Mouse (Mus musculus) cerebellum, adult 2 months (tissue): ENCODE data around the gene Odf4.

ENCODE experiments used
- CTCF ChIP-seq: fragments of 200-500 bp; IDR thresholded peaks from 2 replicates; pipeline ENCODE4 v1.5.1; 2011; ENCODE audit warnings: low read depth, mild to moderate bottlenecking, control low read depth, low read length, moderate library complexity, borderline replicate concordance; ENCODE audit not compliant: insufficient read depth
- POLR2A ChIP-seq: fragments of 200-500 bp; IDR thresholded peaks from 2 replicates; pipeline ENCODE4 v1.6.1; 2011; ENCODE audit warnings: low read length, control low read depth, borderline replicate concordance; ENCODE audit not compliant: insufficient read depth

DNA sequence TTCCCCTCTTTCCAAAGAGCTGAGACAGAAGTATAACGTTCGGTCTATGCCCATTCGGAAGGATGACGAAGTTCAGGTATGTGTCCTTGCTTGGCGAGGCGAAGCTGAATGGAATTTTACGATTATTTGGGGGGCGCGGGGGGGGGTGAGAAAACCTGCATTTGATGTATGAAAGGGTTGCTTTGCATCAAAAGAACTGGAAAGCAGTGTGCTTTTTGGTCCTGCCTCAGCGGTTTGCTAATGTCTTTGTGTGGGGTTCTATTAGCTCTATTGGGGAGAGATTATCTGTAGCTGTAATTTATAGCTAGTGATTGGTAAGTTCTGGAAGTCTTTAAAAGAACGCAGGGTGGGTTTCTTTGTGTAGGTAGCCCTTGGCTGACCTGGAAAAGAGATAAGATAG is 24.5 kb downstream of the Odf4 start:
- TF ChIP-seq CTCF, result no peak
- TF ChIP-seq POLR2A, result no peak
